Mouse (Mus musculus) olfactory bulb, adult 2 months (tissue): Measurements from ENCODE around the gene Mrpl50. TPM values are rescaled to one million over a fixed set of nuclear protein-coding genes. Genes with fewer than 3 reads are reported as not detected.
"Not testable (repeated sequence)": the region's sequence is repeated elsewhere in the genome, so short reads cannot be mapped to it uniquely, and the experiment has no call there.

ENCODE experiments used
- H3K27ac ChIP-seq: fragments of 200-500 bp; 2 replicates; pipeline ENCODE4 v1.5.1; 2012; ENCODE audit warnings: low read depth, low read length; ENCODE audit not compliant: insufficient read depth
- H3K4me1 ChIP-seq: fragments of 200-500 bp; 2 replicates; pipeline ENCODE4 v1.6.1; 2012; ENCODE audit warnings: low read length; ENCODE audit not compliant: control insufficient read depth, insufficient read depth
- H3K4me3 ChIP-seq: fragments of 200-500 bp; 2 replicates; pipeline ENCODE4 v1.5.1; 2012; ENCODE audit warnings: mild to moderate bottlenecking, low read depth, low read length, moderate library complexity; ENCODE audit not compliant: insufficient read depth
- CTCF ChIP-seq: fragments of 200-500 bp; IDR thresholded peaks from 2 replicates; pipeline ENCODE4 v1.5.1; 2012; ENCODE audit warnings: low read depth, mild to moderate bottlenecking, low read length, moderate library complexity; ENCODE audit not compliant: insufficient read depth
- POLR2A ChIP-seq: fragments of 200-500 bp; IDR thresholded peaks from 2 replicates; pipeline ENCODE4 v1.6.1; 2012; ENCODE audit warnings: mild to moderate bottlenecking, low read depth, low read length, moderate library complexity; ENCODE audit not compliant: insufficient read depth
- WGBS: fragments of 180-500 bp; shearing (Covaris S2); methylation state at CpG from one replicate; pipeline ENCODE4 v1.1.7; 2018; 5-methylcytosine and 5-hydroxymethylcytosine counted together
- polyA plus RNA-seq: library from polyadenylated mRNA; stranded (reverse); fragments of >200 nt; gene quantifications from 2 replicates; pipeline ENCODE4 v1.2.4, GENCODE M21; 2012; ENCODE audit warnings: low replicate concordance; ENCODE audit not compliant: missing spikeins, insufficient read depth, insufficient read length

Gene Mrpl50
- polyA plus RNA-seq, 1 experiment = not detected

DNA sequence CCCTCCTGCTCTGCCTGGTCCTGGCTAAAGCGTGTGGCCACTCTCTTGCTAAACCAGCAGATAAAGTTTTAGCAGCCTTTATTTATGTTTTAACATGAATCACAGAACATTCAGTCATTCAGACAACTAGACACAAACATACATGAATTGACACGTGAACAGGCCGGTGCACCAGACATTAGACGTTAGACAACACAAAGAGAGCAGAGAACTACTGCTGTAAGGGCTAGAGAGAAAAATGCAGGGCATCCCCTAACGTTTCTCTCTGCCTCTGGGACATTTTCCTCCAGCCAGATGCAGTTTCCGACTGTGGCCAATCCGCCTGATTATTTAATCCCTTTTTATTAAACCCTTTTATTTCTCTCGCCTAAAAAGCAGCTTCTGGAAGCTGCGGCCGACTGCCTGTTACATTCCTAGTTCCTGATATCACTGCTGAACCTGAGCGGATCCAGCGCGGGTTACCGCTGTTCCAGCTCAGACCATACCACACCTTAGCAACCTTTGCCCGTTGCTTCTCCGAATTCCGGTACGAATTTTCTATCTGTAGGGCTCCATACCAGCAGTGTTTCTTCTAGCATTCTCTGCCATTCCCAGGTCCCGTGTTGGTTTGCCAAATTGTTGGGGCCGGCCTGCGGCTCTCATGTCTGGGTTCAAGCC is 40.7 kb downstream of the Mrpl50 start:
- 42% methylated on average over 21 of the region's 21 CpGs for WGBS
- H3K4me3 ChIP-seq = no peak overlapping the region
- no peak for TF ChIP-seq POLR2A
- TF ChIP-seq CTCF = no peak

DNA sequence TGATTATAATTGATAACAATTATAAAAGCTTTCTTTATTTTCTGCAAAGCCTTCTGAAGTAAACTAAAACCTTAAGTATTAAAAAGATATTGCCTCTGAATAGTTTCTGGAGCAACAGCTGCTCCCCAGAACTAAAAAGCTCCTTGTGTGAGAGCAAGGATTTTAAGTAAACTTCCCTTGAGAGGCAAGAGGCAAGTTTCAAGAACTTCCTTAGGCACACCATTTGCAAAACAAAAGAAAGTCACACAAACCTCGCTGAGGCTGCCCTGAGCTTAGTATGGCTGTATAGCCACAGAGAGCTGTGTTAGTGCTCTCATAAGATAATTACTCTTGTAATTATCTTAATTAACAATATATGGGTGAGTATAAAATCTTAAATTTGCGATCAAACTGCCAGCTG is 41.9 kb downstream of the Mrpl50 start:
- not testable (repeated sequence) for H3K27ac ChIP-seq, H3K4me3 ChIP-seq, H3K4me1 ChIP-seq
- WGBS = 56% methylated on average over 2 of the region's 2 CpGs

More for the DNA sequence above, 40.7 kb downstream of the Mrpl50 start:
- Histone ChIP-seq H3K27ac (no peak overlapping the region), H3K4me1 (peaks cover 3% of the 10 kb centered on the region)

GRCm38 (mm10) chr4:49478118-49478877 is 42.6 kb downstream of the Mrpl50 start:
- H3K4me3 ChIP-seq = no peak overlapping the region
- H3K27ac ChIP-seq = no peak overlapping the region
- TF ChIP-seq CTCF (no peak), POLR2A (no peak)
- H3K4me1 ChIP-seq = peaks cover 3% of the 10 kb centered on the region
- WGBS = 23% methylated on average over 19 of the region's 19 CpGs

- no peak overlapping the region for H3K4me3 ChIP-seq
- TF ChIP-seq CTCF (no peak), POLR2A (no peak)
- peaks cover 3% of the 10 kb centered on the region for H3K4me1 ChIP-seq
- H3K27ac ChIP-seq = no peak overlapping the region
Observed at GRCm38 (mm10) chr4:49474583-49474982, 46.3 kb downstream of the Mrpl50 start.

GRCm38 (mm10) chr4:49473435-49474100 is 47.3 kb downstream of the Mrpl50 start, which contains the start of gene Acnat1:
Gene Acnat1 (minus strand): TSS chr4:49473912.
- Histone ChIP-seq H3K27ac (no peak within 1 kb of the TSS), H3K4me3 (no peak within 1 kb of the TSS), H3K4me1 (peaks cover 3% of the 10 kb centered on the region)
- 49% methylated on average over 3 of the region's 3 CpGs for WGBS
- TF ChIP-seq CTCF = no peak
- TF ChIP-seq POLR2A = no peak

DNA sequence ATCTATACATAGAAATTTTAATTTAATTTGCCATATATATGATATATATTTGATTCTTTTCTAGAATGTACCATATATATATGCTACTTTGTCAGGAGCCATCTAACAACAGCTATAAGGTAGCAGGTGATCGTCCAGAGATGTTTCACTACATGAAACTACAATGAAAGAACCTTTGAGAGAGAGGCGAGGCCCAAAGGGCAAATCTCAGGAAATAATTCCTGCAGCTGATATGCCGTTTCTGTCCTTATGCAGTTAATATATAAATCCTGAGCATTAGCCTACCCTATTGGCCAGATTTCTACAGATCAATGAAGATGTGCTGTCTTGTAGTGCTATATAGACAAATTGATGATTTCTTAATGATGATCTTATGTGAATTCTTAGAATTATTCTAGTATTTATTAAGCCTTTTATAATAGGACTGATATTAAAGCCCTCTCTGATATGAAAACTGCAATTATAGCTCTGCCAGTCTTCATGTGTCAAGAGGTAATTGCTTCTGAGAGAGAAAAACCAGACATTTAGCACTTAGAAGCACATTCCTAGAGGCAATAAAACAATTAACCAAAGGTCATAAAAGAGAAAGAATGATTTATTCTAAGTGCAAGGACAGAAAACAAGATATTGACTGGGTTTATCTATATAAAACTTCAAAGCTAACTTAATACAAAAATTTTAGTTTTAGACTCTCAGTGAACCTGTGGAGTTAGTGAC is 51.3 kb downstream of the Mrpl50 start:
- Histone ChIP-seq H3K4me1 (no peaks in the 10 kb centered on the region), H3K4me3 (no peak overlapping the region), H3K27ac (no peak overlapping the region)
- 88% methylated on average over 3 of the region's 3 CpGs for WGBS
- no peak for TF ChIP-seq CTCF
- no peak for TF ChIP-seq POLR2A

GRCm38 (mm10) chr4:49467360-49467759 is 53.5 kb downstream of the Mrpl50 start:
- Histone ChIP-seq H3K27ac (no peak overlapping the region), H3K4me3 (no peak overlapping the region), H3K4me1 (no peaks in the 10 kb centered on the region)
- no peak for TF ChIP-seq CTCF
- TF ChIP-seq POLR2A = no peak
- WGBS = 90% methylated on average over 6 of the region's 6 CpGs

Other genes with a start within 250 kb of the Mrpl50 start
- gene Acnat2, start 112.9 kb downstream of the Mrpl50 start, polyA plus RNA-seq = not detected in 2 replicates
- gene Acnat1, start 47.2 kb downstream of the Mrpl50 start, polyA plus RNA-seq = not detected in 2 replicates
- not detected in 2 replicates for gene Baat, start 14.5 kb downstream of the Mrpl50 start, polyA plus RNA-seq
- gene Zfp189, start 83 bp upstream of the Mrpl50 start, polyA plus RNA-seq = not detected in 2 replicates
- not detected in 2 replicates for gene Aldob, start 28.5 kb upstream of the Mrpl50 start, polyA plus RNA-seq
- gene Tmem246, start 76.8 kb upstream of the Mrpl50 start, polyA plus RNA-seq = not detected in 2 replicates
- gene Rnf20, start 110.9 kb upstream of the Mrpl50 start, polyA plus RNA-seq = not detected in 2 replicates
- gene Ppp3r2, start 160.9 kb upstream of the Mrpl50 start, polyA plus RNA-seq = not detected in 2 replicates